Mouse (Mus musculus) kidney, postnatal 0 days (tissue): ENCODE results near the gene Flnc. TPM values are rescaled to one million over a fixed set of nuclear protein-coding genes. Genes with fewer than 3 reads are reported as not detected.

Experiments
- ATAC-seq: fragments of 200-750 bp; cut with Nextera tagmentation; replicated peaks from 2 replicates; pipeline ENCODE4 v1.8.0; 2017; ENCODE audit warnings: low read depth, moderate number of reproducible peaks, moderate TSS enrichment, moderate library complexity; ENCODE audit not compliant: low FRiP score
- DNase-seq: peaks from one replicate; pipeline ENCODE4 v3.0.0-alpha.2; 2016; ENCODE audit warnings: low spot score
- H3K27ac ChIP-seq: fragments of 300-500 bp; sonication (generic); 2 replicates; pipeline ENCODE4 v1.5.1; 2014; ENCODE audit warnings: mild to moderate bottlenecking
- H3K27me3 ChIP-seq: fragments of 300-500 bp; sonication (generic); 2 replicates; pipeline ENCODE4 v1.6.1; 2014; ENCODE audit warnings: low read length, mixed read lengths; ENCODE audit not compliant: insufficient read depth
- H3K36me3 ChIP-seq: fragments of 300-500 bp; sonication (generic); 2 replicates; pipeline ENCODE4 v1.6.1; 2014; ENCODE audit warnings: low read length, mixed read lengths; ENCODE audit not compliant: insufficient read depth
- H3K4me1 ChIP-seq: fragments of 300-500 bp; sonication (generic); replicated peaks from 2 replicates; pipeline ENCODE4 v1.6.1; 2014; ENCODE audit warnings: antibody characterized with exemption, low read length, mixed read lengths; ENCODE audit not compliant: insufficient read depth
- H3K4me2 ChIP-seq: fragments of 300-500 bp; sonication (generic); 2 replicates; pipeline ENCODE4 v1.6.1; 2014; ENCODE audit warnings: mild to moderate bottlenecking, low read length, moderate library complexity, mixed read lengths
- H3K4me3 ChIP-seq: fragments of 300-500 bp; sonication (generic); replicated peaks from 2 replicates; pipeline ENCODE4 v1.5.1; 2014; ENCODE audit warnings: low read depth, low read length
- H3K9ac ChIP-seq: fragments of 300-500 bp; sonication (generic); 2 replicates; pipeline ENCODE4 v1.6.1; 2014; ENCODE audit warnings: low read depth, low read length
- H3K9me3 ChIP-seq: fragments of 300-500 bp; sonication (generic); replicated peaks from 2 replicates; pipeline ENCODE4 v1.6.1; 2016; ENCODE audit warnings: low read length, inconsistent platforms, mixed read lengths
- CTCF ChIP-seq: IDR thresholded peaks from 2 replicates; pipeline ENCODE4 v1.5.1; 2016; ENCODE audit warnings: antibody characterized with exemption, low read depth, mild to moderate bottlenecking, moderate library complexity
- WGBS: fragments of 180-500 bp; shearing (Covaris S2); extraction: QIAGEN DNeasy Blood & Tissue Kit; methylation state at CpG from one replicate; pipeline ENCODE4 v1.1.7; 2014; 5-methylcytosine and 5-hydroxymethylcytosine counted together
- polyA plus RNA-seq: library from polyadenylated mRNA; unstranded; fragments of >200 nt; fragmentation: Nextera tagmentation; extraction: Ambion mirVana; gene quantifications from 2 replicates; pipeline ENCODE4 v1.2.1, GENCODE M21; 2015

The Flnc gene
- polyA plus RNA-seq, 1 experiment from 2014 or later = 2.5 TPM

GRCm38 (mm10) chr6:29435940-29436451, 2.9 kb downstream of the Flnc start:
- Histone ChIP-seq H3K36me3 (no peaks in the 10 kb centered on the region), H3K4me3 (0 out of 2 replicates have a peak overlapping the region, but pooled peaks have one; percentile 47), H3K9ac (no peak overlapping the region), H3K27me3 (no peaks in the 10 kb centered on the region), H3K4me1 (peaks cover 31% of the 10 kb centered on the region), H3K9me3 (no peaks in the 10 kb centered on the region), H3K27ac (0 out of 2 replicates have a peak overlapping the region, but pooled peaks have one; percentile 31), H3K4me2 (peak overlapping the region; percentile 89)
- 10% methylated on average over 6 of the region's 6 CpGs for WGBS
- peak; percentile 70 for DNase-seq
- TF ChIP-seq CTCF = no peak
- peak; percentile 47 for ATAC-seq

- ATAC-seq (peak; percentile 30; the same call in 1 of the 2 replicates), DNase-seq (peak; percentile 53)
- H3K27me3 ChIP-seq = no peaks in the 10 kb centered on the region
Measured at GRCm38 (mm10) chr6:29436461-29436934, 3.4 kb downstream of the Flnc start.

GRCm38 (mm10) chr6:29439251-29439650, 6.2 kb downstream of the Flnc start:
- DNase-seq (no peak), ATAC-seq (no peak)
- no peak for TF ChIP-seq CTCF

More at GRCm38 (mm10) chr6:29436461-29436934, 3.4 kb downstream of the Flnc start:
- Histone ChIP-seq H3K9ac (no peak overlapping the region), H3K27ac (no peak overlapping the region), H3K36me3 (no peaks in the 10 kb centered on the region), H3K9me3 (no peaks in the 10 kb centered on the region), H3K4me1 (peaks cover 31% of the 10 kb centered on the region), H3K4me2 (peak overlapping the region; percentile 89), H3K4me3 (no peak overlapping the region)
- 9% methylated on average over 11 of the region's 11 CpGs for WGBS
- no peak for TF ChIP-seq CTCF

GRCm38 (mm10) chr6:29439789-29440188, 6.7 kb downstream of the Flnc start:
- DNase-seq (no peak), ATAC-seq (no peak)
- H3K36me3 ChIP-seq = no peaks in the 10 kb centered on the region
- no peak for TF ChIP-seq CTCF
- H3K4me3 ChIP-seq = no peak overlapping the region
- H3K4me2 ChIP-seq = no peak overlapping the region
- no peaks in the 10 kb centered on the region for H3K27me3 ChIP-seq
- no peaks in the 10 kb centered on the region for H3K9me3 ChIP-seq
- WGBS = 91% methylated on average over 6 of the region's 6 CpGs
- no peak overlapping the region for H3K9ac ChIP-seq
- H3K27ac ChIP-seq = no peak overlapping the region
- peaks cover 16% of the 10 kb centered on the region for H3K4me1 ChIP-seq

More at GRCm38 (mm10) chr6:29439251-29439650, 6.2 kb downstream of the Flnc start:
- H3K36me3 ChIP-seq = no peaks in the 10 kb centered on the region
- no peak overlapping the region for H3K4me2 ChIP-seq
- no peak overlapping the region for H3K27ac ChIP-seq
- WGBS = 71% methylated on average over 4 of the region's 4 CpGs
- peaks cover 17% of the 10 kb centered on the region for H3K4me1 ChIP-seq
- no peaks in the 10 kb centered on the region for H3K9me3 ChIP-seq
- H3K4me3 ChIP-seq = no peak overlapping the region
- H3K9ac ChIP-seq = no peak overlapping the region
- no peaks in the 10 kb centered on the region for H3K27me3 ChIP-seq

DNA sequence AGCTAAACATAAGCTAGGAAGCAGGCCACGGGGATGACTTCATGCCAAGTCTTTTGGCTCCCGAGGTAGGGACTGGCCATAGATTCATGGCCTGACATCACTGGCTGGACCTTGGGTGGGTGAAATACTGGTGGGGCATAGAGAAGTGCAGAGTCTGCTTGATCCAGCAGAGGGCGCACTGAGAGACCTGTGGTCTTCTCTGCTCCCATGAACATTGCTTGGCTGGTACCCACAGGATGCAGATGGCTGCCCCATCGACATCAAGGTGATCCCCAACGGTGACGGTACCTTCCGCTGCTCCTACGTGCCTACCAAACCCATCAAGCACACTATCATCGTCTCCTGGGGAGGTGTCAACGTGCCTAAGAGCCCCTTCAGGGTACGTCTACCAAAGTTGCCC, 11.7 kb downstream of the Flnc start:
- H3K9ac ChIP-seq = no peak overlapping the region
- H3K9me3 ChIP-seq = no peaks in the 10 kb centered on the region
- ATAC-seq = no peak
- WGBS = 65% methylated on average over 11 of the region's 11 CpGs
- H3K4me1 ChIP-seq = no peaks in the 10 kb centered on the region
- 0 out of 2 replicates have a peak, but pooled peaks cover 2% of the 10 kb centered on the region for H3K36me3 ChIP-seq
- H3K27ac ChIP-seq = no peak overlapping the region
- H3K4me3 ChIP-seq = no peak overlapping the region
- peak; percentile 72 for TF ChIP-seq CTCF
- no peaks in the 10 kb centered on the region for H3K27me3 ChIP-seq
- DNase-seq = peak; percentile 44
- H3K4me2 ChIP-seq = no peak overlapping the region

- Histone ChIP-seq H3K9ac (no peak overlapping the region), H3K4me1 (no peaks in the 10 kb centered on the region), H3K27ac (no peak overlapping the region), H3K36me3 (0 out of 2 replicates have a peak, but pooled peaks cover 2% of the 10 kb centered on the region), H3K9me3 (no peaks in the 10 kb centered on the region), H3K4me2 (no peak overlapping the region), H3K27me3 (no peaks in the 10 kb centered on the region), H3K4me3 (no peak overlapping the region)
- WGBS = 91% methylated on average over 7 of the region's 7 CpGs
- DNase-seq = no peak
- no peak for TF ChIP-seq CTCF
- no peak for ATAC-seq
Measured at GRCm38 (mm10) chr6:29445354-29445753, 12.3 kb downstream of the Flnc start.

- no peaks in the 10 kb centered on the region for H3K9me3 ChIP-seq
- 0 out of 2 replicates have a peak, but pooled peaks cover 2% of the 10 kb centered on the region for H3K36me3 ChIP-seq
- no peak for DNase-seq
- ATAC-seq = no peak
- no peaks in the 10 kb centered on the region for H3K4me1 ChIP-seq
- H3K27me3 ChIP-seq = no peaks in the 10 kb centered on the region
- 35% methylated on average over 4 of the region's 4 CpGs for WGBS
- no peak overlapping the region for H3K9ac ChIP-seq
- H3K27ac ChIP-seq = no peak overlapping the region
- no peak overlapping the region for H3K4me2 ChIP-seq
- TF ChIP-seq CTCF = no peak
- H3K4me3 ChIP-seq = no peak overlapping the region
Measured at GRCm38 (mm10) chr6:29449858-29450257, 16.8 kb downstream of the Flnc start.
